Mouse (Mus musculus) spleen, postnatal 14 days (tissue): ENCODE measurements around the gene Foxl1.
"Not testable (repeated sequence)": the region's sequence is repeated elsewhere in the genome, so short reads cannot be mapped to it uniquely, and the experiment has no call there.

ENCODE experiments used
- DNase-seq, 2 experiments: peaks; one replicate each; pipeline ENCODE4 v3.0.0; 2021 to 2022; ENCODE audit warnings: low spot score in 2 of 2

Foxl1 gene

DNA sequence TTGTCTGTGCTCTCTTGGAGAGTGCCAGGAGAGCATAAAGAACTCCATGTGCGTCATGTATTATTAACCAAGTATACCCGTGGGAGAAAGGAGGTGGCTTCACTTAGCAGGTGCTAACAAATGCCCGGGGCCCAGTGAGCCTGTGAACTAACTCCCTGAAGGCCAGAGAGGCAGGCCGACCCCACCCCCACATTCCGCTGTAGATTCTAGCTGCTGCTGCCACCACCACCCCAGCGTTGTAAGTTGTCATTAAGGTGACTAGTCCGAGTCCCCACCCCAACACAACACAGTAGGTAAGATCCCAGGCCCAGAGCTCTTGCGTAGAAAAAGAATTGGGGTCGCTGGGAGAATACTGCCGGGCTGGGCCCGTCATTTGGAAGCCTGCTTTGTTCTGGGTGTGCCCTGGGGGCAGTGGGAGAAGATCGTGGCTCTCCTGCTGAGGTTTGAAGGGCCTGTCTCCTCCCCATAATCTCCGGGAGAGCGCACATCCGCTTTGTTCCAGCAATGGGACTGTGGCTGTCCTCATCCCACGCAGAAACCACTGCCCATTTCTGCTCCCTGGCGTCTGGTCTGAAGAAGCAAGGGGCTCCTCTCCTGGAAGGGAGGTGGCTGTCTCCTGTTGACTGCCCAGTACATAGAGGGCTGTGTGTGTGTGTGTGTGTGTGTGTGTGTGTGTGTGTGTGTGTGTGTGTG lies 3.0 kb upstream of the Foxl1 start:
- DNase-seq, result no peak

DNA sequence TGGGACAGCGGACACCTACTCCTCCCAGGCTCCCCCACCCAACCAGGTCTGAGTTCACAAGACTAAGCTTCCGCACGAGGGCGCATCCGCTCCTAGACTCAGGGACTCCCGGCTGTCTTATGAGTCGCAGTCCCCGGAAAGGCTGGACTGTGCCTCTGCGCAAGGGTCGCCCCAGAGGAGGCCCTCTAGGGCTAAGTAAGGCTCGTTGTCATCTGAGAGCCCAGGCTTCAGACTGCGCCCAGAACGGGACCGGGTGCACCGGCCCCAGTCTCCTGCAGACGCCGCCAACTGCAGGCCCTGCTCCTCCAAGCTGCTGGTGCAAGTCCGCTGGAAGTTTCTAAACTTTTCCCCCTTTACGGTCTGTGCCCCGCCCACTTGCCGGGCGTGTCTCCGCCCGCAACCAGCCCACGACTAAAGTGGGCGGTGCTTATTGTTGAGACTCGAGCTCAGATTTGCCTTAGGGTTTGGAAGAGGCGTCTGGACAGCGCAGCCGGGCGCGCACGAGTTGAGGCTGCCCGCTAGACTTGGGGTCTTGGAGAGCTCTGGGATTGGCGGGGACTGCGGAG lies 2.3 kb upstream of the Foxl1 start:
- no peak for DNase-seq

DNA sequence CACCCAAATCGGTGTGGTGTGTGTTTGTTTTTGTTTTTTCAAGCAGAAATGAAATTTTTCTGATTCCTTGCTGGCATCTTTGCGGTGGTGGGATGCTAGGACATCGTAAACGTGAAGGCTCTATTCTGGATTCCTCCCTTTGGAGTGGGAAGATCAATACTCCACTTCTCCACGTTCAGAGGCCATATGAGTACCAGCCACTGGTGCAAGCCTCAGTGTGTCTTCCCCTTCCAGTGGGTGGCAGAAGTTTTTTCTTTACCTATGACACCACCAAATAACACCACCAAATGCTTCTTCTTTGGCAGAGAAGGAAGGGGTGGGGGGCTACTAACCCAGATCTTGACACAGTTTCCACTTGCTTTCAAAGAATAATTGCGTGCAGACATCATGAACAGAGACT lies 1.5 kb upstream of the Foxl1 start:
- no peak for DNase-seq

GRCm38 (mm10) chr8:121126694-121127093 lies 1.0 kb upstream of the Foxl1 start:
- DNase-seq, result no peak

DNA sequence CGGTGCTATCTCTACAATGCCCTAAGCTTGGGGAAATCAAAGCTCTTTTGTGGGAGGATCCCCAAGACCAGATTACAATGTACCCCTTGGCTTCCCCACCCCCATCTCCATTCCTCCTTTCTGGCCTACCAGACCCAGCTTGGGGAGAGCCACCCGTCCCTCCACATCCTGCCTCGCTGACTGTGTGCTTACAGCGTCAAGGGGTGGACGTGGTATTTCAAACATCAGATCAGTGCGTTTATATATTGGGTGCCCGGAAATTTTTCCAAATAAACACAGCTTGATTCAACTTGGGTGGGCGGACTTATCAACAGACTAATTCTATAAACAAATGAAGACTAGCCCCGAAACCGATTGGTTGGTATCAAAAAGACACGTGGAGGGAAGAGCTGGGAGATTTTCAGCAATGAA lies 444 bp upstream of the Foxl1 start:
- DNase-seq, result no peak

- DNase-seq, result no peak
These were observed 958 bp downstream of the Foxl1 start for GRCm38 (mm10) chr8:121128531-121129264.

GRCm38 (mm10) chr8:121129265-121129940 lies 1.7 kb downstream of the Foxl1 start:
- DNase-seq, result no peak

- no peak for DNase-seq
These were observed 2.8 kb downstream of the Foxl1 start for GRCm38 (mm10) chr8:121130522-121130921.

- DNase-seq, result no peak
These were observed 5.3 kb downstream of the Foxl1 start for GRCm38 (mm10) chr8:121132961-121133513.

GRCm38 (mm10) chr8:121134102-121134501 lies 6.4 kb downstream of the Foxl1 start:
- no peak for DNase-seq

DNA sequence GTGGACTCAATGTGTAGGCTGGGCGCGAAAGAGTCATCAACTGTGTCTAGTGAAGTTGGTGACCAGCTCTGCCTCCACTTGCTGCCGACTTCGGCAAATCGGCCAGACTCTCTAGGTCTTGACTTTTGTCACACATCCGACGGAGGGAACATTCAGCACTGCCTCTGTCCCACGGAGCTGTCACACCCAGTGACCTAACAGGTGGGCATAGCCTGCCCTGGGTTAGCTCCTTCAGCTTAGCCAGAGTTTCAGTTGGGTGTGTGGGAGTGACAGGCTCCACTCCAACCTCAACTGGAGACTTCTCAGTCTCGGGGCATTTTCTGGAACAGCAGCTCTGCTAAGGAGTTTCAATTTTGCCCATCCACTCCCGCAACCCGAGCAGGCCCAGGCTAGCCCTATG lies 6.8 kb downstream of the Foxl1 start:
- DNase-seq, result no peak

- no peak for DNase-seq
These were observed 9.1 kb downstream of the Foxl1 start for GRCm38 (mm10) chr8:121136856-121137255.

GRCm38 (mm10) chr8:121145457-121146134 lies 17.9 kb downstream of the Foxl1 start:
- not testable (repeated sequence) for DNase-seq

DNA sequence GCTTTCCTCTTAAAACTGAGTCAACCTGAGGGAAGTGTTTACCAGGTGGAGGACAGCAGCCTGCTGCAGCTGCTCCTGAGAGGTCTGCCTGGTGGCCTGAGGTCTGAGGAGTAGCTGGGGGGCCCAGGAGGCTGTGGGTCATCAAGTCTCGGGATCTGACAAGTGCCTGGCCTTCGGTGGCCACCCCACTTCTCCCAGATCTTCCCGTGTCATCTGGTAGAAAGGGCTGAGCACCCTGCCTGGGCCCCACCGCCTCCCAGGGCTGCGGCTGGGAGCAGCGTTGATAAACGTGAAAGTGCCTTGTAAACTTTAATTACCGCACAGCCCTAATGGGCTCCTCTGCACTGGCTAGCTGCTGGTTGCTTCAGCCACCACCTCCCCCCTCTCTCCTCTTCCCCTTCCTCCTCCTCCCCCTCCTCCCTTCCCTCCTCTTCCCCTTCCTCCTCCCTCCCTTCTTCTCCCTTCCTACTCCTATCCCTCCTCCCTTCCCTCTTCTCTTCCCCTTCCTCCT lies 20.9 kb downstream of the Foxl1 start:
- no peak for DNase-seq

GRCm38 (mm10) chr8:121152394-121152793 lies 24.7 kb downstream of the Foxl1 start:
- no peak for DNase-seq

GRCm38 (mm10) chr8:121156990-121157491 lies 29.3 kb downstream of the Foxl1 start:
- no peak for DNase-seq

GRCm38 (mm10) chr8:121158812-121159211 lies 31.1 kb downstream of the Foxl1 start:
- no peak for DNase-seq

DNA sequence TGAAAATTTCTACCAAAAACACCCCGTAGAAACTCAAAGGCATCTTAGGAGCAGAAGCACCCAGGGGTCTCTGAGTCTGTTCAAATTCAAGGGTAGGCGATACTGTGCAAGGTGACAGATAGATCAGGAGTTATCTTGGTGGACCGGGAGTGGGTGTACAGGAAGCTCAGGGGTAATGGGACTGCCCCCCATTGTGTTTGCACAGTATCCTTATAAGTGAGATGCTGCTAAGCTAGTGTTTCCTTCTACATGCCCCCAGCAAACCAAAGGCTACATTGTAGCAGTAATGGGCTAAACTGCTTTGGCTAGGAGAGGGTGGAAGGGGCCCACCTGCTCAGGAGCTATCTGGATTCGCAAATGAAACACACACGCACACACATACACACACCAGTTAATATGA lies 33.7 kb downstream of the Foxl1 start:
- DNase-seq, result no peak

GRCm38 (mm10) chr8:121162413-121162812 lies 34.7 kb downstream of the Foxl1 start:
- DNase-seq, result no peak

GRCm38 (mm10) chr8:121162906-121163695 lies 35.4 kb downstream of the Foxl1 start:
- DNase-seq, result no peak
